Mouse (Mus musculus): ENCODE data around the gene Foxp1. TPM values are rescaled to one million over a fixed set of nuclear protein-coding genes. Genes with fewer than 3 reads are reported as not detected.

Foxp1 gene
- polyA plus RNA-seq, 1 experiment = 73.4 TPM

DNA sequence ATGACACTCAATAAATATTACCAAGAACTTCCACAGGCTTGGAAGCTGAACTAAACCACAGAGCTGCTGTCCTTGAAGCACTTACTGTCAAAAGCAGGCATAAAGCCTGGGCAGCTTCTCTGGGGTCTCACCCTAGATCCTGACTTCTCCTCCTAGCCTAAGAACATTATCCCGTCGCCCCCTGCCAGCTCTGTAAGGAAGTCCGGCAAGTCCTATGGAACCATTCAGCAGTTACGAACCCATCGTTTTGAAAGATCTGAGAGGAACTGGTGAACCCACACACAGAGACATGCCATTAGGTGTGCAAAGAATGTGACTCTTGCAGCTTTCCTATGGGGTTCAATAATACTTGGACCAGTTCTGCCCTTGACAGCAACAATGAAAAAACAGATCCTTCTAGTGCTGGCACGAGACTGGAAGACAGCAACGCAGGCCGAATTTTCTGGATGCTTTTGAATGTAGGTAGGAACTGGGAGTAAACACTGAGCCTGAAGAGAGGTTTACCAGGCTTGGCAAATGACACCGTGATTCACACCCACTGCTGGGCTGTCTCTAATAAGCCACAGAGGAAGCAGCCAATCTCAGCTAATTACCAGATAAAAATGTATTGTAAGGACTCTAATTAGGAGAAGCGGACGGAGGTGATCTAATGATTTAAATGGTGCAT, 574.9 kb downstream of the Foxp1 start:
- Histone ChIP-seq H3K27ac (ENCODE audit: insufficient read depth, low read depth, low read length) (no peak overlapping the region), H3K4me3 (ENCODE audit: insufficient read depth, low read length) (no peak overlapping the region), H3K4me1 (ENCODE audit: control insufficient read depth, insufficient read depth, low read length) (peaks cover 2% of the 10 kb centered on the region; the same call in 1 of the 2 replicates)
- TF ChIP-seq CTCF (IDR thresholded peaks at IDR 0.05; ENCODE audit: low read depth, low read length) (no peak), POLR2A (IDR thresholded peaks at IDR 0.05; ENCODE audit: borderline replicate concordance, low read depth, low read length) (no peak)

DNA sequence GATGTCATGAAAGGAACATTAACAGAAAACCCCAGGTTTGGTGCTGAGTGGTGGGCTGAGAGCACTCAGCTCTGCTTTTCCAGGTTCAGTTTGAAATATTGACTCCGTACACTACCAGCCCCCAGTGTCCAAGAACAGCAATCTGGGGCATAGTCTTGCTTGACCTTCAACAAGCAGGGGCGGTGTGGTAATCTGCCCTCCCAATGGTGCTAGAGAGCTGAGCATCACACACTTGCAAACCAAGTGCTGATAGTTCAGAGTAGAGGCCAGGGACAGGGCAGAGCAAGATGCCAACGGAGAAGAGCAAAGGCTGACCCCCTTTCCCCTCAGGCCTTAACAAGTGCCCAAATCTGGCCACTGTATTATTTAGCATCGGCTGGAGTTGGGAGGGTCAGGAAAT, 575.8 kb downstream of the Foxp1 start:
- H3K4me1 ChIP-seq (ENCODE audit: control insufficient read depth, insufficient read depth, low read length) = peaks cover 2% of the 10 kb centered on the region; the same call in 1 of the 2 replicates
- H3K4me3 ChIP-seq (ENCODE audit: insufficient read depth, low read length) = no peak overlapping the region
- TF ChIP-seq POLR2A (IDR thresholded peaks at IDR 0.05; ENCODE audit: borderline replicate concordance, low read depth, low read length) (no peak), CTCF (IDR thresholded peaks at IDR 0.05; ENCODE audit: low read depth, low read length) (no peak)
- no peak overlapping the region for H3K27ac ChIP-seq (ENCODE audit: insufficient read depth, low read depth, low read length)

- TF ChIP-seq POLR2A (IDR thresholded peaks at IDR 0.05; ENCODE audit: borderline replicate concordance, low read depth, low read length) (no peak), CTCF (IDR thresholded peaks at IDR 0.05; ENCODE audit: low read depth, low read length) (no peak)
- Histone ChIP-seq H3K27ac (ENCODE audit: insufficient read depth, low read depth, low read length) (no peak overlapping the region), H3K4me1 (ENCODE audit: control insufficient read depth, insufficient read depth, low read length) (peaks cover 2% of the 10 kb centered on the region; the same call in 1 of the 2 replicates), H3K4me3 (ENCODE audit: insufficient read depth, low read length) (no peak overlapping the region)
Measured at GRCm38 (mm10) chr6:98945496-98946412, 576.8 kb downstream of the Foxp1 start.

DNA sequence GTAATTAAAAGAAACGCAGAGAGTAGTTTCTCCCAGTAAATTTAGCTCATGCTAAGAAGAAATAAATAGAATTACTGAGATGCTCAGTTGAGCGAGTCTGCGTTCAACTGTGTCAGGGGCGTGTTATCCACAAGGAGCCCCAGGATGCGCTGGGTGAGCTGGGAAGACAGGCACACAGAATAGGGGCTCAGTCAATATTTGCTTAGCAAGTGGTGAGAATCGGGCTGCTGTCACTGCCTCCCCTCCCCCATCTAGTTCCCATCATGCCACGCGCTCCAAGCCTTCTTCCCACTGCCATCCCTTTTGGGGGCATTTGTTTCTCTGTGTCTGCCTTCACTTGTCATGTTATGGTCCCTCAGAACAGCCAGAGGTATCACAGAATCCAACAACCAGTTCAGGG, 584.2 kb downstream of the Foxp1 start:
- Histone ChIP-seq H3K4me1 (ENCODE audit: control insufficient read depth, insufficient read depth, low read length) (no peaks in the 10 kb centered on the region), H3K27ac (ENCODE audit: insufficient read depth, low read depth, low read length) (no peak overlapping the region), H3K4me3 (ENCODE audit: insufficient read depth, low read length) (no peak overlapping the region)
- no peak for TF ChIP-seq CTCF (IDR thresholded peaks at IDR 0.05; ENCODE audit: low read depth, low read length)
- no peak for TF ChIP-seq POLR2A (IDR thresholded peaks at IDR 0.05; ENCODE audit: borderline replicate concordance, low read depth, low read length)

DNA sequence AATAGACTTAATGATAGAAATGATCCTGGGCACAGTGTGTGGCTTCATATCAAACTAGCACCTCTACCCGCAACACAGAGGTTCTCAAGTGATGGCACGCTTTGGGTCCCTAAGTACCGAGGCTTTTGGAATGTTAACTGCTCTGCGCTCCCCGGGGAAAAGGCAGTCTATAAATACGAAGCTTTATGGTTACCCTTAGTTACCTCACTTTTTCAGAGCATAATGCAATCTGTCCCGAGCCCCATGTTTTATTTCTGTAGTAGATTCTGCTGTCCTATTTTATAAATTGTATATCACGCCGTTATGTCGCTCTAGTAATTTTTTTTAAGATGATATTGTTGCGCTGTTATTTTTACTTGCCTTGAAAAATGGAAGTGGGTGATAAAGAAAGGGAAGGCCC, 585.0 kb downstream of the Foxp1 start:
- Histone ChIP-seq H3K27ac (ENCODE audit: insufficient read depth, low read depth, low read length) (no peak overlapping the region), H3K4me3 (ENCODE audit: insufficient read depth, low read length) (no peak overlapping the region), H3K4me1 (ENCODE audit: control insufficient read depth, insufficient read depth, low read length) (no peaks in the 10 kb centered on the region)
- TF ChIP-seq POLR2A (IDR thresholded peaks at IDR 0.05; ENCODE audit: borderline replicate concordance, low read depth, low read length) = no peak
- TF ChIP-seq CTCF (IDR thresholded peaks at IDR 0.05; ENCODE audit: low read depth, low read length) = no peak

GRCm38 (mm10) chr6:98936377-98936776, 586.1 kb downstream of the Foxp1 start:
- H3K4me3 ChIP-seq (ENCODE audit: insufficient read depth, low read length) = no peak overlapping the region
- no peaks in the 10 kb centered on the region for H3K4me1 ChIP-seq (ENCODE audit: control insufficient read depth, insufficient read depth, low read length)
- no peak overlapping the region for H3K27ac ChIP-seq (ENCODE audit: insufficient read depth, low read depth, low read length)
- TF ChIP-seq POLR2A (IDR thresholded peaks at IDR 0.05; ENCODE audit: borderline replicate concordance, low read depth, low read length) (no peak), CTCF (IDR thresholded peaks at IDR 0.05; ENCODE audit: low read depth, low read length) (no peak)

- Histone ChIP-seq H3K4me3 (ENCODE audit: insufficient read depth, low read length) (no peak overlapping the region), H3K4me1 (ENCODE audit: control insufficient read depth, insufficient read depth, low read length) (no peaks in the 10 kb centered on the region), H3K27ac (ENCODE audit: insufficient read depth, low read depth, low read length) (no peak overlapping the region)
- no peak for TF ChIP-seq POLR2A (IDR thresholded peaks at IDR 0.05; ENCODE audit: borderline replicate concordance, low read depth, low read length)
Measured at GRCm38 (mm10) chr6:98935169-98935568, 587.4 kb downstream of the Foxp1 start.

GRCm38 (mm10) chr6:98934381-98934780, 588.1 kb downstream of the Foxp1 start:
- Histone ChIP-seq H3K4me1 (ENCODE audit: control insufficient read depth, insufficient read depth, low read length) (no peaks in the 10 kb centered on the region), H3K27ac (ENCODE audit: insufficient read depth, low read depth, low read length) (no peak overlapping the region), H3K4me3 (ENCODE audit: insufficient read depth, low read length) (no peak overlapping the region)
- TF ChIP-seq CTCF (IDR thresholded peaks at IDR 0.05; ENCODE audit: low read depth, low read length) (no peak), POLR2A (IDR thresholded peaks at IDR 0.05; ENCODE audit: borderline replicate concordance, low read depth, low read length) (no peak)

- Histone ChIP-seq H3K4me1 (ENCODE audit: control insufficient read depth, insufficient read depth, low read length) (no peaks in the 10 kb centered on the region), H3K4me3 (ENCODE audit: insufficient read depth, low read length) (no peak overlapping the region), H3K27ac (ENCODE audit: insufficient read depth, low read depth, low read length) (no peak overlapping the region)
- TF ChIP-seq CTCF (IDR thresholded peaks at IDR 0.05; ENCODE audit: low read depth, low read length) = no peak
- no peak for TF ChIP-seq POLR2A (IDR thresholded peaks at IDR 0.05; ENCODE audit: borderline replicate concordance, low read depth, low read length)
Measured at GRCm38 (mm10) chr6:98933135-98933724, 589.3 kb downstream of the Foxp1 start.
